Mouse (Mus musculus) cerebellum, postnatal 25 days (tissue): ENCODE measurements around the gene Mill2.

Experiments used
- DNase-seq, 2 experiments: peaks; one replicate each; pipeline ENCODE4 v3.0.0; 2021; ENCODE audit warnings: mixed read lengths in 2 of 2

The Mill2 gene

GRCm38 (mm10) chr7:18878691-18879090 lies 38.9 kb downstream of the Mill2 start:
- DNase-seq = no peak

- DNase-seq = no peak
Measured at GRCm38 (mm10) chr7:18883991-18884744, 44.4 kb downstream of the Mill2 start.

- DNase-seq = no peak
Measured at GRCm38 (mm10) chr7:18884745-18885422, 45.1 kb downstream of the Mill2 start.

GRCm38 (mm10) chr7:18886963-18887362 lies 47.2 kb downstream of the Mill2 start:
- no peak for DNase-seq

- DNase-seq = no peak
Measured at GRCm38 (mm10) chr7:18890848-18891247, 51.1 kb downstream of the Mill2 start.

- peak; percentile 92 to 95 for DNase-seq
Measured at GRCm38 (mm10) chr7:18891872-18892599, 52.3 kb downstream of the Mill2 start.

GRCm38 (mm10) chr7:18893009-18893408 lies 53.2 kb downstream of the Mill2 start:
- peak in 1 of 2 experiments; percentile 36 for DNase-seq

- DNase-seq = peak; percentile 79 to 92
Measured at GRCm38 (mm10) chr7:18893651-18894430, 54.1 kb downstream of the Mill2 start.

GRCm38 (mm10) chr7:18896536-18896935 lies 56.8 kb downstream of the Mill2 start:
- peak; percentile 59 to 74 for DNase-seq

GRCm38 (mm10) chr7:18900513-18900912 lies 60.7 kb downstream of the Mill2 start:
- DNase-seq = no peak

- no peak for DNase-seq
Measured at GRCm38 (mm10) chr7:18902486-18902885, 62.7 kb downstream of the Mill2 start.

- DNase-seq = no peak
Measured at GRCm38 (mm10) chr7:18904971-18905370, 65.2 kb downstream of the Mill2 start.

GRCm38 (mm10) chr7:18909797-18910196 lies 70.0 kb downstream of the Mill2 start:
- no peak for DNase-seq

GRCm38 (mm10) chr7:18910241-18910831 lies 70.6 kb downstream of the Mill2 start, which contains the start of gene Ccdc61:
Ccdc61 (minus strand) TSS chr7:18910415.
- DNase-seq = peak; percentile 95 to 97
